Mouse (Mus musculus) limb, embryonic 10.5 days (tissue): ENCODE results near the gene Amelx. TPM values are rescaled to one million over a fixed set of nuclear protein-coding genes. Genes with fewer than 3 reads are reported as not detected.

Experiments used
- DNase-seq: peaks from one replicate; pipeline ENCODE4 v3.0.0-alpha.2; 2017; ENCODE audit warnings: low spot score
- H3K27ac ChIP-seq: fragments of 300-500 bp; sonication (generic); 2 replicates; pipeline ENCODE4 v1.5.1; 2016; ENCODE audit warnings: mild to moderate bottlenecking
- H3K27me3 ChIP-seq: fragments of 300-500 bp; sonication (generic); 2 replicates; pipeline ENCODE4 v1.6.1; 2016; ENCODE audit warnings: low read depth, mild to moderate bottlenecking; ENCODE audit not compliant: poor library complexity, severe bottlenecking
- H3K36me3 ChIP-seq: fragments of 300-500 bp; sonication (generic); 2 replicates; pipeline ENCODE4 v1.6.1; 2016; ENCODE audit warnings: mild to moderate bottlenecking, moderate library complexity
- H3K4me1 ChIP-seq: fragments of 300-500 bp; sonication (generic); 2 replicates; pipeline ENCODE4 v1.6.1; 2016
- H3K4me3 ChIP-seq: fragments of 300-500 bp; sonication (generic); 2 replicates; pipeline ENCODE4 v1.5.1; 2016; ENCODE audit warnings: mild to moderate bottlenecking, moderate library complexity
- H3K9me3 ChIP-seq: fragments of 300-500 bp; sonication (generic); replicated peaks from 2 replicates; pipeline ENCODE4 v1.6.1; 2016; ENCODE audit warnings: mild to moderate bottlenecking
- WGBS: fragments of 180-500 bp; shearing (Covaris S2); methylation state at CpG from one replicate; pipeline ENCODE4 v1.1.7; 2016; 5-methylcytosine and 5-hydroxymethylcytosine counted together
- polyA plus RNA-seq: library from polyadenylated mRNA; unstranded; fragments of >200 nt; fragmentation: Nextera tagmentation; extraction: Ambion mirVana; gene quantifications from 2 replicates; pipeline ENCODE4 v1.2.1, GENCODE M21; 2016

The Amelx gene
- polyA plus RNA-seq, result 0.19 TPM in 1 of 2 replicates, not detected in the other

GRCm38 (mm10) chrX:169187100-169187499, at the start of gene Amelx:
TSS of gene Amelx (minus strand) at chrX:169187200.
- peaks cover 86% of the 10 kb centered on the region for H3K27me3 ChIP-seq
- DNase-seq, result no peak
- no peak within 1 kb of the TSS for H3K4me3 ChIP-seq
- H3K36me3 ChIP-seq, result no peaks in the 10 kb centered on the region
- no peaks in the 10 kb centered on the region for H3K4me1 ChIP-seq
- H3K27ac ChIP-seq, result no peak within 1 kb of the TSS
- H3K9me3 ChIP-seq, result no peaks in the 10 kb centered on the region
- 81% methylated on average over 5 of the region's 5 CpGs for WGBS

GRCm38 (mm10) chrX:169222357-169223062, 35.5 kb upstream of the Amelx start:
- no peak overlapping the region for H3K27ac ChIP-seq
- H3K9me3 ChIP-seq, result no peaks in the 10 kb centered on the region
- H3K27me3 ChIP-seq, result peaks cover 79% of the 10 kb centered on the region
- H3K4me3 ChIP-seq, result no peak overlapping the region
- no peaks in the 10 kb centered on the region for H3K4me1 ChIP-seq
- WGBS, result 64% methylated on average over 3 of the region's 3 CpGs
- H3K36me3 ChIP-seq, result no peaks in the 10 kb centered on the region
- no peak for DNase-seq

- Histone ChIP-seq H3K4me3 (no peak overlapping the region), H3K27ac (no peak overlapping the region), H3K9me3 (no peaks in the 10 kb centered on the region), H3K27me3 (peaks cover 81% of the 10 kb centered on the region), H3K36me3 (no peaks in the 10 kb centered on the region), H3K4me1 (no peaks in the 10 kb centered on the region)
- 66% methylated on average over 8 of the region's 8 CpGs for WGBS
- DNase-seq, result no peak
Measured at GRCm38 (mm10) chrX:169220064-169220463, 33.1 kb upstream of the Amelx start.

- Histone ChIP-seq H3K4me1 (no peaks in the 10 kb centered on the region), H3K36me3 (no peaks in the 10 kb centered on the region), H3K4me3 (no peak overlapping the region), H3K27me3 (peaks cover 87% of the 10 kb centered on the region), H3K27ac (no peak overlapping the region), H3K9me3 (no peaks in the 10 kb centered on the region)
- 75% methylated on average over 3 of the region's 3 CpGs for WGBS
- no peak for DNase-seq
Measured at GRCm38 (mm10) chrX:169210019-169210418, 23.0 kb upstream of the Amelx start.

GRCm38 (mm10) chrX:169178634-169179033, 8.4 kb downstream of the Amelx start:
- DNase-seq, result no peak
- Histone ChIP-seq H3K36me3 (no peaks in the 10 kb centered on the region), H3K27me3 (peaks cover 84% of the 10 kb centered on the region), H3K27ac (no peak overlapping the region), H3K4me1 (no peaks in the 10 kb centered on the region), H3K9me3 (no peaks in the 10 kb centered on the region), H3K4me3 (no peak overlapping the region)
- 89% methylated on average over 2 of the region's 2 CpGs for WGBS

GRCm38 (mm10) chrX:169173796-169174195, 13.2 kb downstream of the Amelx start:
- 86% methylated on average over 1 of the region's 1 CpGs for WGBS
- H3K27ac ChIP-seq, result no peak overlapping the region
- H3K36me3 ChIP-seq, result no peaks in the 10 kb centered on the region
- DNase-seq, result no peak
- H3K4me1 ChIP-seq, result no peaks in the 10 kb centered on the region
- peaks cover 91% of the 10 kb centered on the region for H3K27me3 ChIP-seq
- no peak overlapping the region for H3K4me3 ChIP-seq
- no peaks in the 10 kb centered on the region for H3K9me3 ChIP-seq

- no peak for DNase-seq
- 89% methylated on average over 2 of the region's 2 CpGs for WGBS
- Histone ChIP-seq H3K36me3 (no peaks in the 10 kb centered on the region), H3K4me1 (no peaks in the 10 kb centered on the region), H3K4me3 (no peak overlapping the region), H3K27me3 (peaks cover 86% of the 10 kb centered on the region), H3K27ac (no peak overlapping the region), H3K9me3 (no peaks in the 10 kb centered on the region)
Measured at GRCm38 (mm10) chrX:169170981-169171380, 16.0 kb downstream of the Amelx start.

DNA sequence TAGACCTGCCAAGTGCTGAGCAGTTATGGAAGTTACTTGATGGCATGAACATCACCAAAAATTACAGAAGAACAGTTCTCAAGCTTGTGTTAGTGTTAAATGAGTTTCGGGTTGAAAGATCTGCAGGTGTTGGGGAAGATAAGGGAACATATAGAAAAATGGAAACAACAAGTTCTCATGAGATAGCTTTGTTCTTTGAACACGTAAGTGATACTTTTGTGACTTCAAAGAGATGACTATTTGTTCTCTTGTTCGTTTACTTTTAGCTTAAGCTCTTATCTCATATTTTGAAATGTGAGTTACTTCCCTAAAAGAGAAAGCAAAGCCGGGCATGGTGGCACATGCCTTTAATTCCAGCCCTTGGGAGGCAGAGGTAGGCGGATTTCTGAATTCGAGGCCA, 28.6 kb downstream of the Amelx start:
- no peak overlapping the region for H3K27ac ChIP-seq
- H3K4me1 ChIP-seq, result no peaks in the 10 kb centered on the region
- peaks cover 48% of the 10 kb centered on the region for H3K27me3 ChIP-seq
- no peaks in the 10 kb centered on the region for H3K36me3 ChIP-seq
- no peak overlapping the region for H3K4me3 ChIP-seq
- WGBS, result 88% methylated on average over 6 of the region's 6 CpGs
- H3K9me3 ChIP-seq, result no peaks in the 10 kb centered on the region
- DNase-seq, result no peak

DNA sequence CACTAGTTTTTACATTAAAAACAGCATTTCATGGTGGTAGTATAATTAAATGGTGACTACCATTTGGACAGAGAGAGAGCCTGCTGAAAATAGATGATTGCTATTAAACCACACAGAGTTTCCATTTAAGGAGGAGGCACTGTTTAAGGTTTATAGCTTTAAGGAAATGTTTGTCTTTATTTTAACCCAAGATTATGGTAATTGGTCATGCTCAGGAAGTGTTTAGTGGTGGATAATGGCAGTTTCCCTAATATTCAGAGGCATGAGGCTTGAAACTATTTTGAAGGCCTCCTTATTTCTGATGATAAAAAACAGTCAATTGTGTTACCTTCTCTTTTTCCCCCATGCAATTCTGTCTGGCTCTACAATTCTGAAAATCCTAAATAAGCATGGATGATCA, 33.2 kb downstream of the Amelx start:
- H3K27ac ChIP-seq, result no peak overlapping the region
- peaks cover 81% of the 10 kb centered on the region for H3K27me3 ChIP-seq
- no peak overlapping the region for H3K4me3 ChIP-seq
- H3K4me1 ChIP-seq, result no peaks in the 10 kb centered on the region
- no peaks in the 10 kb centered on the region for H3K36me3 ChIP-seq
- H3K9me3 ChIP-seq, result no peaks in the 10 kb centered on the region
- DNase-seq, result no peak

- Histone ChIP-seq H3K9me3 (no peaks in the 10 kb centered on the region), H3K36me3 (no peaks in the 10 kb centered on the region), H3K4me3 (no peak overlapping the region), H3K4me1 (no peaks in the 10 kb centered on the region), H3K27ac (no peak overlapping the region), H3K27me3 (peaks cover 79% of the 10 kb centered on the region)
- 93% methylated on average over 9 of the region's 9 CpGs for whole genome bisulfite sequencing
- no peak for DNase-seq
Measured at GRCm38 (mm10) chrX:169140467-169140866, 46.5 kb downstream of the Amelx start.

DNA sequence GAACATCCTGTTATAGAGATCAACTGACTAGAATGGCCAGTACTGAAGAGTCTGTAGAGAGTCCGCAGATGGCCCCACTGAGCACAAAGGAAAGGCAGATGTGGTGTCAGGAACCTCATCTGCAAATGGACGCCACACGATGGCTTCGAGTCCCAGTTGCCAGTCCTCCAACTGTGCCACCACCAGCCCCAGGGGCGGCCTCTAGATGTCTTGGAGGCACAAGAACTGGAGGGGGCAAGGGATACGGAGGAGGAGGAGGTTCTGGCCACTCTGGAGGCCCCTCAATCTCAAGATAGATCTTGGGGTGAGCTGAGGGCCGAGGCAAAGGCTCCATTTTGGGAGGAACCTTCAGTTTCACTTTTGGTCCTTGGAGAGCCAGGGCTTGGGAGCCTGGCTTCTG, 47.2 kb downstream of the Amelx start:
- DNase-seq, result no peak
- no peak overlapping the region for H3K27ac ChIP-seq
- 93% methylated on average over 7 of the region's 7 CpGs for WGBS
- H3K36me3 ChIP-seq, result no peaks in the 10 kb centered on the region
- H3K4me3 ChIP-seq, result no peak overlapping the region
- no peaks in the 10 kb centered on the region for H3K9me3 ChIP-seq
- peaks cover 79% of the 10 kb centered on the region for H3K27me3 ChIP-seq
- H3K4me1 ChIP-seq, result no peaks in the 10 kb centered on the region
